Mouse (Mus musculus) midbrain, embryonic 15.5 days (tissue): ENCODE measurements around the gene Olfr643. TPM values are rescaled to one million over a fixed set of nuclear protein-coding genes. Genes with fewer than 3 reads are reported as not detected.

ENCODE experiments used
- ATAC-seq: fragments of 200-750 bp; cut with Nextera tagmentation; replicated peaks from 2 replicates; pipeline ENCODE4 v1.8.0; 2017; ENCODE audit warnings: moderate TSS enrichment
- H3K27ac ChIP-seq: fragments of 300-500 bp; sonication (generic); 2 replicates; pipeline ENCODE4 v1.5.1; 2015; ENCODE audit warnings: mild to moderate bottlenecking, inconsistent platforms
- H3K27me3 ChIP-seq: fragments of 300-500 bp; sonication (generic); replicated peaks from 2 replicates; pipeline ENCODE4 v1.6.1; 2015; ENCODE audit warnings: inconsistent platforms
- H3K36me3 ChIP-seq: fragments of 300-500 bp; sonication (generic); replicated peaks from 2 replicates; pipeline ENCODE4 v1.6.1; 2015; ENCODE audit warnings: inconsistent platforms
- H3K4me1 ChIP-seq: fragments of 300-500 bp; sonication (generic); 2 replicates; pipeline ENCODE4 v1.6.1; 2015; ENCODE audit warnings: inconsistent platforms
- H3K4me2 ChIP-seq: fragments of 300-500 bp; sonication (generic); 2 replicates; pipeline ENCODE4 v1.6.1; 2015; ENCODE audit warnings: inconsistent platforms, mild to moderate bottlenecking, moderate library complexity
- H3K4me3 ChIP-seq: fragments of 300-500 bp; sonication (generic); 2 replicates; pipeline ENCODE4 v1.5.1; 2015; ENCODE audit warnings: mild to moderate bottlenecking, inconsistent platforms
- H3K9ac ChIP-seq: fragments of 300-500 bp; sonication (generic); 2 replicates; pipeline ENCODE4 v1.6.1; 2015; ENCODE audit warnings: mild to moderate bottlenecking, inconsistent platforms
- H3K9me3 ChIP-seq: fragments of 300-500 bp; sonication (generic); 2 replicates; pipeline ENCODE4 v1.6.1; 2016; ENCODE audit warnings: inconsistent platforms
- WGBS: fragments of 180-500 bp; shearing (Covaris S2); methylation state at CpG from one replicate; pipeline ENCODE4 v1.1.7; 2015; ENCODE audit warnings: mixed read lengths; 5-methylcytosine and 5-hydroxymethylcytosine counted together
- polyA plus RNA-seq: library from polyadenylated mRNA; unstranded; fragments of >200 nt; fragmentation: Nextera tagmentation; extraction: Ambion mirVana; gene quantifications from 2 replicates; pipeline ENCODE4 v1.2.1, GENCODE M21; 2015

The Olfr643 gene
- polyA plus RNA-seq, 1 experiment from 2014 or later = not detected

DNA sequence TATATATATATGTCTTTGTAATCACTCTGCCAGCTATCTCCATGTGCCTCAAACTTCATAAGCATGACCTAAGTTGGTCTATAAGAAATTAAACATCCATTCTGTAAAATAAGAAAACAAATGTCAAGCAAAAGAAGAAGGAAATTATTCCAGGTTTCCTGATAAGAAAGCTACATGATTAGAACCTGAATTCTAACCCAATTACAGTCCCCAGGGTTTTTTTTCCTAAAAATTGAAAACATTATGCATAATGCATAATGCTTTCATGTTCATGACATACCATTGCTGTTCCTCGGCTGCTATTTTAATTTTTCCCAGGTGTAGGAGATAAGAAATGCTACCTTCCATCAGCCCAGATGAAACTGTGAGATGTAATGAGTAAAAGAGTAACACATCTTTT, 51.8 kb downstream of the Olfr643 start, which contains the start of gene Olfr645:
Gene Olfr645 (minus strand): TSS at position 101 of the 400 bp plus-strand sequence.
- Histone ChIP-seq H3K27me3 (no peaks in the 10 kb centered on the region), H3K9ac (no peak within 1 kb of the TSS), H3K27ac (no peak within 1 kb of the TSS), H3K9me3 (no peaks in the 10 kb centered on the region), H3K4me3 (no peak within 1 kb of the TSS), H3K4me2 (no peak within 1 kb of the TSS), H3K36me3 (no peaks in the 10 kb centered on the region), H3K4me1 (no peaks in the 10 kb centered on the region)
- ATAC-seq = no peak
- WGBS = 84% methylated on average over 1 of the region's 1 CpGs

DNA sequence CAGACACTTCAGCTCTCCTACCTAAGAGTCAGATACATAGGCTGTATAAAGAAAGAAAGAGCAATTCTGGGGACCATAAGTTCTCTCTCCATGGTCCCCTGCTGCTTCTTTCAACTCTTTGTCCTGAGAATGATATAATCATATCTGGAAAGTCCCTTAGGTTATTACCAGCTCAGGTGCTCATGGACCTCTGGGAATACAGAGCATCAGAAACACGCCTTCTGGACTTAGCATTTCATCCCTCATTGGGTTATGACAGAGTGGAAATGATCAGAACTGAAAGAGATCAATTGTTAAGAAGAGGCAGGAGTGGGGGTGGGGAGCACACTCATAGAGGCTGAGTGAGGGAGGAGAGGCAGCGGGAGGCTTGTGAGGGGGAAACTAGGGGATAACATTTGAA, 65.4 kb downstream of the Olfr643 start, which contains the start of gene Olfr644:
Gene Olfr644 (minus strand): TSS at position 101 of the 400 bp plus-strand sequence.
- Histone ChIP-seq H3K36me3 (no peaks in the 10 kb centered on the region), H3K4me2 (no peak within 1 kb of the TSS), H3K27ac (no peak within 1 kb of the TSS), H3K9me3 (no peaks in the 10 kb centered on the region), H3K27me3 (no peaks in the 10 kb centered on the region), H3K4me3 (no peak within 1 kb of the TSS), H3K4me1 (no peaks in the 10 kb centered on the region), H3K9ac (no peak within 1 kb of the TSS)
- WGBS = 68% methylated on average over 2 of the region's 2 CpGs
- ATAC-seq = no peak

DNA sequence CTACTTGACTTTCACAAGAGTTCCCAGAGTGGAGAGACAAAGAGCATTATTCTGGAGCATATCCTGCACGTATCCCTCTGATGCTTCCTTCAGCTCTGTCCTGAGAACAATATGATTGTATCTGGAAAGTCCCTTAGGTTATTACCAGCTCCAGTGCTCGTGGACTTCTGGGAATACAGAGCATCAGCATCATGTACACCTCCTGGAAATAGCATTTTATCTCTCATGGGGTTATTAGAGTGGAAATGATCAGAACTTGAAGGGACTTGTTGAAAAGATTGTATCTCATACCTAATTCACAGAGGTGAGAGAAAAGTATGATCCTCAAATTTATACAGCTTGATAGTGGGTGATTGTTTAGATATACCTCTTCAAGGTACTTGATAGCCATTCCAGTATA, 75.9 kb downstream of the Olfr643 start, which contains the start of gene 4930516K23Rik:
Gene 4930516K23Rik (minus strand): TSS at position 101 of the 400 bp plus-strand sequence.
- no peaks in the 10 kb centered on the region for H3K36me3 ChIP-seq
- no peaks in the 10 kb centered on the region for H3K27me3 ChIP-seq
- 53% methylated on average over 2 of the region's 2 CpGs for WGBS
- no peak within 1 kb of the TSS for H3K27ac ChIP-seq
- H3K9me3 ChIP-seq = no peaks in the 10 kb centered on the region
- no peak for ATAC-seq
- H3K9ac ChIP-seq = no peak within 1 kb of the TSS
- H3K4me2 ChIP-seq = no peak within 1 kb of the TSS
- no peak within 1 kb of the TSS for H3K4me3 ChIP-seq
- H3K4me1 ChIP-seq = no peaks in the 10 kb centered on the region

- no peaks in the 10 kb centered on the region for H3K9me3 ChIP-seq
- no peaks in the 10 kb centered on the region for H3K4me1 ChIP-seq
- no peak for ATAC-seq
- H3K4me2 ChIP-seq = no peak overlapping the region
- H3K4me3 ChIP-seq = no peak overlapping the region
- no peak overlapping the region for H3K27ac ChIP-seq
- 94% methylated on average over 1 of the region's 1 CpGs for WGBS
- H3K27me3 ChIP-seq = no peaks in the 10 kb centered on the region
- no peak overlapping the region for H3K9ac ChIP-seq
- H3K36me3 ChIP-seq = no peaks in the 10 kb centered on the region
Measured at GRCm38 (mm10) chr7:104059215-104059614, 78.0 kb downstream of the Olfr643 start.

- Histone ChIP-seq H3K4me1 (no peaks in the 10 kb centered on the region), H3K27ac (no peak within 1 kb of the TSS), H3K36me3 (no peaks in the 10 kb centered on the region), H3K4me3 (no peak within 1 kb of the TSS), H3K9me3 (no peaks in the 10 kb centered on the region), H3K4me2 (no peak within 1 kb of the TSS), H3K27me3 (no peaks in the 10 kb centered on the region), H3K9ac (no peak within 1 kb of the TSS)
- 80% methylated on average over 1 of the region's 1 CpGs for WGBS
- ATAC-seq = no peak
Measured at GRCm38 (mm10) chr7:104052566-104052965, 84.6 kb downstream of the Olfr643 start, which contains the start of gene Olfr642. Gene Olfr642, minus strand, starts transcription at chr7:104052666.

DNA sequence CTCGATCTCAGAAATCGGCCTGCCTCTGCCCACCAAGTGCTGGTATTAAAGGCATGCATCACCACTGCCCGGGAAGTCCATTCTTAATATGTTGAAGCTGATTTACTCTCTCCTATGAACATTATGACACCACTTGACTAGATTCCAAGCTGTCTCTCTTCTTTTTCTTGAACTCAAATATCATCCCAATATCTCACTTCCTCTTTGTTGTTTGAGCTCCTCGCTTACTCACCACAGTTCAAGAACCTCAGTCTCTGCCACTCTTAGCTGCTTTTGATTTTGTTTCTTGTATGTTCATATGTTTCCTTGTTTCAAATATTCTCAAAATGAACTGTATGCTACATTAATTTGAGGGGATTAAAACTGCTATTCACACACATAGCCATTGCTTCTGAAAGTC, 86.5 kb downstream of the Olfr643 start:
- WGBS = 89% methylated on average over 4 of the region's 4 CpGs
- Histone ChIP-seq H3K27me3 (no peaks in the 10 kb centered on the region), H3K4me3 (no peak overlapping the region), H3K9me3 (no peaks in the 10 kb centered on the region), H3K4me1 (no peaks in the 10 kb centered on the region), H3K36me3 (no peaks in the 10 kb centered on the region), H3K27ac (no peak overlapping the region), H3K9ac (no peak overlapping the region), H3K4me2 (no peak overlapping the region)
- ATAC-seq = no peak

GRCm38 (mm10) chr7:104035145-104035544, 102.1 kb downstream of the Olfr643 start, which contains the start of gene Olfr641:
Gene Olfr641, plus strand, starts transcription at chr7:104035445.
- Histone ChIP-seq H3K9me3 (no peaks in the 10 kb centered on the region), H3K4me2 (no peak within 1 kb of the TSS), H3K36me3 (no peaks in the 10 kb centered on the region), H3K4me3 (no peak within 1 kb of the TSS), H3K9ac (no peak within 1 kb of the TSS), H3K27me3 (no peaks in the 10 kb centered on the region), H3K4me1 (no peaks in the 10 kb centered on the region), H3K27ac (no peak within 1 kb of the TSS)
- 73% methylated on average over 1 of the region's 1 CpGs for WGBS
- ATAC-seq = no peak

GRCm38 (mm10) chr7:104026978-104027377, 110.2 kb downstream of the Olfr643 start:
- Histone ChIP-seq H3K4me3 (no peak overlapping the region), H3K36me3 (no peaks in the 10 kb centered on the region), H3K9me3 (no peaks in the 10 kb centered on the region), H3K9ac (no peak overlapping the region), H3K4me2 (no peak overlapping the region), H3K27me3 (no peaks in the 10 kb centered on the region), H3K4me1 (no peaks in the 10 kb centered on the region), H3K27ac (no peak overlapping the region)
- WGBS = 85% methylated on average over 3 of the region's 3 CpGs
- no peak for ATAC-seq

- Histone ChIP-seq H3K27me3 (no peaks in the 10 kb centered on the region), H3K4me1 (no peaks in the 10 kb centered on the region), H3K27ac (no peak within 1 kb of the TSS), H3K9me3 (no peaks in the 10 kb centered on the region), H3K4me3 (no peak within 1 kb of the TSS), H3K4me2 (no peak within 1 kb of the TSS), H3K9ac (no peak within 1 kb of the TSS), H3K36me3 (no peaks in the 10 kb centered on the region)
- 84% methylated on average over 6 of the region's 6 CpGs for WGBS
- no peak for ATAC-seq
Measured at GRCm38 (mm10) chr7:104025473-104025872, 111.7 kb downstream of the Olfr643 start, which contains the start of gene Olfr640. Gene Olfr640, minus strand, starts transcription at chr7:104025573.

- Histone ChIP-seq H3K9ac (no peak overlapping the region), H3K9me3 (no peaks in the 10 kb centered on the region), H3K4me2 (no peak overlapping the region), H3K27ac (no peak overlapping the region), H3K36me3 (no peaks in the 10 kb centered on the region), H3K4me1 (no peaks in the 10 kb centered on the region), H3K4me3 (no peak overlapping the region), H3K27me3 (no peaks in the 10 kb centered on the region)
- no peak for ATAC-seq
- WGBS = 92% methylated on average over 6 of the region's 6 CpGs
Measured at GRCm38 (mm10) chr7:104021651-104022050, 115.6 kb downstream of the Olfr643 start.

DNA sequence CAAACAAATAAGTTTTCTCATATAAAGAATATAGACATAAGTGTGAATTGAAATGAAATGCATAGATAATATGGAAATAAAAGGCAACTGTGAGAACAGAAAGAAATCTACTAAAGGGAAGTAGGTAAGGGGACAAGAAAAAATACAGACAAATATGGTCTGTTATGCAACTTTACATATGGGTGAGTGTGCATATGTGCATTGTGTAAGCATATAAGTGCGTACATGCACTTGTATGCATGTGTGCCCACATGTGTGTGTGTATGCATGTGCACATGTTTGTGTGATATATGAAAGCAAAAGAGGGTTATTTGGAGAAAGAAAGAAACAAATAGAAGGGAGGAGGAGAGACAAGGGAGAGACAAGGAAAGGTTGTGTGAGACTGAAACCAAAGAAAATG, 118.3 kb downstream of the Olfr643 start:
- no peaks in the 10 kb centered on the region for H3K27me3 ChIP-seq
- WGBS = 95% methylated on average over 1 of the region's 1 CpGs
- H3K27ac ChIP-seq = no peak overlapping the region
- H3K4me1 ChIP-seq = no peaks in the 10 kb centered on the region
- no peaks in the 10 kb centered on the region for H3K9me3 ChIP-seq
- H3K4me3 ChIP-seq = no peak overlapping the region
- H3K9ac ChIP-seq = no peak overlapping the region
- no peak overlapping the region for H3K4me2 ChIP-seq
- no peak for ATAC-seq
- no peaks in the 10 kb centered on the region for H3K36me3 ChIP-seq

DNA sequence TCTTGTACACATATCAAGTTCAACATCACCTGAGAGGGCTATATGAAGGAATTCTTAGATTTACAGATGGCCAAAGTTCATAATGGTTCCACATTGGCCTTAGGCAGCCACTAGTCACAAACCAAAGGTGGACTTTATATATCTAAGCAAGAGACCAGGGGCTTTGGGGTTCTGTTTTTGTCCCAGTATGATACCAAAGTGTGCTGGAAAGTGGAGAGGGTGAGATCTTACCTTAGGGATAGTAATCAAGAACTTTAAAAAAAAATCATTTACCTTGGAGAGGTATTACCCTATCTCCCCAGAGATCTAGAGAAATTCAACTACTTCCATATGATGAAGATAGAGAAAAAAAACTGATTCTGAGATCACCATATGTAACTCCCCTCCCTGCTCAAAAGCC, 120.0 kb downstream of the Olfr643 start, which contains the start of gene Olfr639:
Gene Olfr639 (minus strand): TSS at position 101 of the 400 bp plus-strand sequence.
- no peak within 1 kb of the TSS for H3K4me3 ChIP-seq
- H3K27me3 ChIP-seq = no peaks in the 10 kb centered on the region
- H3K4me2 ChIP-seq = no peak within 1 kb of the TSS
- H3K36me3 ChIP-seq = no peaks in the 10 kb centered on the region
- H3K9me3 ChIP-seq = no peaks in the 10 kb centered on the region
- ATAC-seq = no peak
- H3K9ac ChIP-seq = no peak within 1 kb of the TSS
- no peaks in the 10 kb centered on the region for H3K4me1 ChIP-seq
- H3K27ac ChIP-seq = no peak within 1 kb of the TSS

DNA sequence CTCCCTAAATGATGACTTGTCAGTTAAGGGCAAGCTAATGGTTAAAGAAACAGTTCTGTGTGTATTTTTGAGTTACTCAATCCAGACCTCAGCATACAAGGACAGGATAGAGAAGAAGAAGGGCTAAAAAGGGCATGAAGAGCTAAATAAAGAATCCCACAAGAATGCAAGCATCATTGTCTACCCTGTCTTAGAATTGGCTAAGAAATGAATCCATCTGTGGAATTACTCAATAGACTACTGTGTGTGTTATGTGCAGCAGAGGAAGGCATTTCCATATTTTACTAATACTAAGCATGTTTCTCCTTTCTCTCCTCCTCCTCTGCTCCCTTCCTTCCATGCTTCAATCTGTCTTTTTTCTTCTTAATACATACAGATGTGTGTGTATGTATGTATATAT, 138.1 kb downstream of the Olfr643 start:
- ATAC-seq = no peak
- Histone ChIP-seq H3K4me3 (no peak overlapping the region), H3K9me3 (no peaks in the 10 kb centered on the region), H3K9ac (no peak overlapping the region), H3K27ac (no peak overlapping the region), H3K4me1 (no peaks in the 10 kb centered on the region), H3K36me3 (no peaks in the 10 kb centered on the region), H3K27me3 (no peaks in the 10 kb centered on the region), H3K4me2 (no peak overlapping the region)
